25 mouse cellular contexts compared by ENCODE assay signal in the genomic region with DNA sequence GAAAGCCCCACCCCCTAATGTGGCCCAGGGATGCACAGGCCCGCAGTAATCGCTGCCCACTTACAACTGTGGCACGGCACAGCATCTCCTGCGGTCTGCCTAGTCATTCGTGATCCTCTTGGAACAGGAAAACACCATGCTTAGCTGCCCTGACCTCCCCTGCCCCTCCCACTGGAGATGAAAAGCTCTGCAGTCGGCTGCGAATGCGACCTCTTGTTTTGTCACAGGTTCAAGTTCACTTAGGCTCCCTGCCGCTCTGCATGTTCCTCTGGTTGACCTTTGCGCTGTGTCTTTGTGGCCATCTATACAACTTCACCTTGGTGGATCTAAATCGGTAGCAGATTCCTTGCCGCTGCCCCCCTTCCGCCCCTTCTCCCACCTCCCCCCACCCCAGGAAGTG.
DNase-seq lines count a peak whose midpoint lies in the region; ATAC-seq and TF ChIP-seq lines count a peak whose summit lies in the region.
"Had no signal": no experiment of that assay in that cellular context is flagged by ENCODE, and none has a peak within 500 bp of the region (broad histone marks: within the 10 kb centered on the region; RNA-seq: fewer than 3 reads in every experiment).

No protein-coding gene starts in this region.

- no peak for ATAC-seq in midbrain, embryonic 11.5 days (ENCODE audit: low FRiP score)
- no peak for ATAC-seq in midbrain, postnatal 0 days (ENCODE audit: low FRiP score)
- no peak for ATAC-seq in limb, embryonic 13.5 days (ENCODE audit: low FRiP score, low read depth)
- ATAC-seq: activated CD4-positive, CD25-positive, alpha-beta regulatory T cell, adult 4 months; CD4-positive, CD25-positive, alpha-beta regulatory T cell, adult 4 months; forebrain, embryonic 14.5 days had no signal

- no peak overlapping the region for H3K4me2 ChIP-seq in midbrain, embryonic 11.5 days
- H3K4me2 ChIP-seq in midbrain, postnatal 0 days (ENCODE audit: low read depth, low read length, poor library complexity, severe bottlenecking), result no peak overlapping the region
- H3K4me2 ChIP-seq in limb, embryonic 13.5 days (replicated peaks), result 0 out of 2 replicates have a peak overlapping the region, but pooled peaks have one; percentile 14
- H3K4me2 ChIP-seq: embryonic facial prominence, embryonic 15.5 days; hindbrain, embryonic 14.5 days had no signal

- DNase-seq in embryo, embryonic 11 days, result peak; percentile 23
- DNase-seq in embryo, embryonic 10.5 days (ENCODE audit: low spot score), result no peak
- peak; percentile 78 for DNase-seq in midbrain, embryonic 11.5 days (ENCODE audit: low spot score, missing footprints)
- no peak for DNase-seq in midbrain, postnatal 0 days (ENCODE audit: low spot score)
- peak; percentile 34 for DNase-seq in R1 (ENCODE audit: low read depth, low spot score)
- DNase-seq in left cerebral cortex, postnatal 25 days (ENCODE audit: low spot score in 2 of 2), result no peak
- no peak for DNase-seq in thymus, postnatal 25 days
- DNase-seq: adrenal gland, postnatal 14 days; B cell, adult 2 months; cerebellum, adult 11-12 months; cerebellum, adult 9-10 months; cerebellum, postnatal 36 days; gastrocnemius, adult 2 months; gastrocnemius, postnatal 36 days; heart, adult 18-20 months; heart, postnatal 10 days had no signal

- H3K27me3 ChIP-seq in midbrain, embryonic 11.5 days (ENCODE audit: control insufficient read depth, insufficient read depth, low read length), result no peaks in the 10 kb centered on the region
- no peaks in the 10 kb centered on the region for H3K27me3 ChIP-seq in midbrain, postnatal 0 days (ENCODE audit: insufficient read depth, low read length)
- no peaks in the 10 kb centered on the region for H3K27me3 ChIP-seq in limb, embryonic 13.5 days
- H3K27me3 ChIP-seq: embryonic facial prominence, embryonic 15.5 days had no signal

- no peak overlapping the region for H3K9ac ChIP-seq in midbrain, embryonic 11.5 days (ENCODE audit: low read length)
- no peak overlapping the region for H3K9ac ChIP-seq in midbrain, postnatal 0 days (replicated peaks; ENCODE audit: low read length, poor library complexity, severe bottlenecking)
- no peak overlapping the region for H3K9ac ChIP-seq in limb, embryonic 13.5 days
- H3K9ac ChIP-seq: embryonic facial prominence, embryonic 15.5 days; hindbrain, embryonic 14.5 days had no signal

- H3K36me3 ChIP-seq in midbrain, embryonic 11.5 days (ENCODE audit: control insufficient read depth, insufficient read depth, low read length), result no peaks in the 10 kb centered on the region
- no peaks in the 10 kb centered on the region for H3K36me3 ChIP-seq in midbrain, postnatal 0 days (ENCODE audit: insufficient read depth, low read length)
- H3K36me3 ChIP-seq in limb, embryonic 13.5 days, result no peaks in the 10 kb centered on the region
- H3K36me3 ChIP-seq: embryonic facial prominence, embryonic 15.5 days; forebrain, embryonic 10.5 days; heart, embryonic 10.5 days had no signal

- peaks cover 5% of the 10 kb centered on the region; the same call in 1 of the 2 replicates for H3K4me1 ChIP-seq in midbrain, embryonic 11.5 days (ENCODE audit: control insufficient read depth, insufficient read depth, low read length)
- no peaks in the 10 kb centered on the region for H3K4me1 ChIP-seq in midbrain, postnatal 0 days (ENCODE audit: insufficient read depth, low read length)
- H3K4me1 ChIP-seq in limb, embryonic 13.5 days, result 0 out of 2 replicates have a peak, but pooled peaks cover 9% of the 10 kb centered on the region

- 30% methylated on average over 13 of the region's 13 CpGs for WGBS in midbrain, embryonic 11.5 days
- WGBS in midbrain, postnatal 0 days, result 45% methylated on average over 13 of the region's 13 CpGs
- WGBS in limb, embryonic 13.5 days, result 41% methylated on average over 13 of the region's 13 CpGs

- intact Hi-C loops in left cerebral cortex, postnatal 25 days (cut with DNase I), result no loop called here

- no peak for TF ChIP-seq CTCF in midbrain, postnatal 0 days (IDR thresholded peaks at IDR 0.05)

- H3K4me3 ChIP-seq in midbrain, embryonic 11.5 days (ENCODE audit: low read depth, low read length), result no peak overlapping the region
- H3K4me3 ChIP-seq in midbrain, postnatal 0 days (ENCODE audit: low read depth, low read length), result no peak overlapping the region
- no peak overlapping the region for H3K4me3 ChIP-seq in limb, embryonic 13.5 days
- H3K4me3 ChIP-seq: embryonic facial prominence, embryonic 15.5 days; erythroblast, embryonic 14.5 days; forebrain, embryonic 10.5 days; gastrocnemius, adult 2 months; heart, embryonic 10.5 days had no signal

- no peaks in the 10 kb centered on the region for H3K9me3 ChIP-seq in midbrain, embryonic 11.5 days (ENCODE audit: control insufficient read depth, low read length)
- H3K9me3 ChIP-seq in midbrain, postnatal 0 days (ENCODE audit: low read length), result no peaks in the 10 kb centered on the region
- H3K9me3 ChIP-seq in limb, embryonic 13.5 days, result no peaks in the 10 kb centered on the region
- H3K9me3 ChIP-seq: embryonic facial prominence, embryonic 15.5 days; forebrain, embryonic 10.5 days; heart, embryonic 10.5 days had no signal

- H3K27ac ChIP-seq in midbrain, embryonic 11.5 days (ENCODE audit: low read depth, low read length), result no peak overlapping the region
- H3K27ac ChIP-seq in midbrain, postnatal 0 days (ENCODE audit: low read depth, low read length), result no peak overlapping the region
- no peak overlapping the region; the same call in 1 of the 2 replicates for H3K27ac ChIP-seq in limb, embryonic 13.5 days
- H3K27ac ChIP-seq: embryonic facial prominence, embryonic 15.5 days; forebrain, embryonic 10.5 days; gastrocnemius, adult 2 months; heart, embryonic 10.5 days; hindbrain, embryonic 14.5 days had no signal

Comparison
In these comparisons a context has a peak if more than half of its experiments do, and no peak if none do; other contexts are left out.
1. DNase-seq: peak in embryo, embryonic 11 days (single experiment), midbrain, embryonic 11.5 days (single experiment) and R1 (single experiment); none in embryo, embryonic 10.5 days (single experiment), midbrain, postnatal 0 days (single experiment), left cerebral cortex, postnatal 25 days (0 of 2) and thymus, postnatal 25 days (single experiment).